Mouse (Mus musculus) E14TG2a.4 (cell line): ENCODE data around the gene Ctnnal1.

Experiments
- H3K27me3 ChIP-seq: 2 replicates; pipeline ENCODE4 v1.6.1; 2014; ENCODE audit warnings: low read length, control low read depth; ENCODE audit not compliant: insufficient read depth
- H3K36me3 ChIP-seq: 2 replicates; pipeline ENCODE4 v1.6.1; 2014; ENCODE audit warnings: low read length, control low read depth; ENCODE audit not compliant: insufficient read depth
- H3K4me1 ChIP-seq: replicated peaks from 2 replicates; pipeline ENCODE4 v1.6.1; 2014; ENCODE audit warnings: low read depth, low read length, control low read depth
- H3K4me3 ChIP-seq: replicated peaks from 2 replicates; pipeline ENCODE4 v1.5.1; 2014; ENCODE audit warnings: mild to moderate bottlenecking, low read length
- H3K9me3 ChIP-seq: 2 replicates; pipeline ENCODE4 v1.6.1; 2014; ENCODE audit warnings: low read length, control low read depth
- CTCF ChIP-seq: conservative IDR thresholded peaks from 2 replicates; pipeline ENCODE4 v1.5.1; 2014; ENCODE audit warnings: low read length
- NANOG ChIP-seq: IDR thresholded peaks from 2 replicates; pipeline ENCODE4 v1.6.1; 2014; ENCODE audit warnings: borderline replicate concordance, low read length, mixed read lengths
- POU5F1 ChIP-seq: IDR thresholded peaks from 2 replicates; pipeline ENCODE4 v1.6.1; 2014; ENCODE audit warnings: low read length, borderline replicate concordance

The Ctnnal1 gene

GRCm38 (mm10) chr4:56867761-56868160 lies 2.8 kb upstream of the Ctnnal1 start:
- H3K4me1 ChIP-seq = peaks cover 25% of the 10 kb centered on the region

DNA sequence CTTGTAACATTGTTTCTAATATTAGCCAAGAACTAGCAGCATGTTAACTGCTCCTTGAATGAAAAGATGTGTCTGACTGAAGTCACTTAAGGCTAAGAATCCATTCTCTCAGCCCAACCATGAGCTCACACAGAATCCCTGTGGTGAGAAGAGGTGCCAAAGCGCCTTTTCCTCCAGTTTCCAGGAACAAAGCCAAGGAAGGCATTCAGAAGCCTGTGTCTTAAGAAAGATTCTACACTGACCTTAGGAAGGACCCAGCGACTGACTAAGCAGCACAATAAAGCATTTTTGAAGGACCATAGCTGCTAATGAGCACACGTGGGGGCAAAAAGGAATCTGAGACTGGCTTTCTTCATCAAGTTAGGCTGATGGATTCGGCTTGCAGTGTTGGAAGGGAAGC lies 983 bp upstream of the Ctnnal1 start:
- TF ChIP-seq CTCF (no peak), POU5F1 (no peak), NANOG (no peak)
- Histone ChIP-seq H3K36me3 (peaks cover 36% of the 10 kb centered on the region), H3K4me1 (peaks cover 39% of the 10 kb centered on the region), H3K4me3 (no peak overlapping the region), H3K9me3 (no peaks in the 10 kb centered on the region), H3K27me3 (peaks cover 3% of the 10 kb centered on the region; the same call in 1 of the 2 replicates)

More at GRCm38 (mm10) chr4:56867761-56868160, 2.8 kb upstream of the Ctnnal1 start:
- H3K4me3 ChIP-seq = no peak overlapping the region
- no peaks in the 10 kb centered on the region for H3K9me3 ChIP-seq
- H3K36me3 ChIP-seq = peaks cover 54% of the 10 kb centered on the region
- TF ChIP-seq CTCF (no peak), NANOG (no peak), POU5F1 (no peak)
- H3K27me3 ChIP-seq = peaks cover 3% of the 10 kb centered on the region; the same call in 1 of the 2 replicates

DNA sequence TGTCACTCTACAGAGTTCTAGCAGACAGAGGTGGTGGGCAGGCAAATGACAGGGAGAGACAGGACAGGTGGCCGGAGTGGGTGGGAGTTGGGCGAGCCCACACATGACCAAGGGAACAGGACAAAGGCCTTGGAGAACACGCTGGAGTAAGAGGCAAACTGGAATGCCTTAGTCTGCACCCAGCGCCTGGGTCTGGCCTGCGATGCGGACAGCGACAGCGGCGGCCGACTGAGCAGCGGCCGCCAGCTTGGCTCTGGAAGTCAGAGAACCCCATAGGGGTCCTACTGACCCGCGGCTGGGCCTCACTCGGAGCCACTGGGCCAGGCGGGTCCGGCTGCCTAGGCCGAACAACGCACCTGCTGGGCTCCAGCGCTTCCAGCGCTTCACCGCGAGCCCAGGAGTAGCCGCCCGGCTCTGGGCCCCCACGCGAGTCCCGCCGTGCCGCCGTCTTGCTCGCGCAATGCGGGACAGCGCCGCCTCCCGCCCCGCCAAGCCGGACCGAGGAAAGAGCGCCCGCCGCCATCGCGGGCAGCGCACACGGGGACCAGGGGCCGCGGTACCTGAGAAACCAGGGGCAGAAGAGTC lies 479 bp downstream of the Ctnnal1 start:
- TF ChIP-seq NANOG (no peak), POU5F1 (no peak), CTCF (no peak)
- peaks cover 3% of the 10 kb centered on the region; the same call in 1 of the 2 replicates for H3K27me3 ChIP-seq
- peaks cover 53% of the 10 kb centered on the region for H3K4me1 ChIP-seq
- peak overlapping the region; percentile 96 for H3K4me3 ChIP-seq
- H3K9me3 ChIP-seq = no peaks in the 10 kb centered on the region
- H3K36me3 ChIP-seq = peaks cover 31% of the 10 kb centered on the region

GRCm38 (mm10) chr4:56864016-56864415 lies 972 bp downstream of the Ctnnal1 start:
- peaks cover 3% of the 10 kb centered on the region; the same call in 1 of the 2 replicates for H3K27me3 ChIP-seq
- H3K4me3 ChIP-seq = peak overlapping the region; percentile 96
- no peaks in the 10 kb centered on the region for H3K9me3 ChIP-seq
- peaks cover 26% of the 10 kb centered on the region for H3K36me3 ChIP-seq
- peaks cover 58% of the 10 kb centered on the region for H3K4me1 ChIP-seq
- TF ChIP-seq NANOG = no peak

- Histone ChIP-seq H3K36me3 (0 out of 2 replicates have a peak, but pooled peaks cover 4% of the 10 kb centered on the region), H3K27me3 (peaks cover 3% of the 10 kb centered on the region; the same call in 1 of the 2 replicates), H3K4me1 (peaks cover 79% of the 10 kb centered on the region), H3K9me3 (no peaks in the 10 kb centered on the region), H3K4me3 (no peak overlapping the region)
- no peak for TF ChIP-seq CTCF
- no peak for TF ChIP-seq NANOG
- TF ChIP-seq POU5F1 = no peak
These were observed 3.4 kb downstream of the Ctnnal1 start for GRCm38 (mm10) chr4:56861551-56861950.

- H3K4me1 ChIP-seq = peaks cover 89% of the 10 kb centered on the region
- H3K4me3 ChIP-seq = peak overlapping the region; percentile 24; the same call in 1 of the 2 replicates
- TF ChIP-seq CTCF (no peak), POU5F1 (no peak), NANOG (peak; percentile 90)
- H3K36me3 ChIP-seq = no peaks in the 10 kb centered on the region
- no peaks in the 10 kb centered on the region for H3K9me3 ChIP-seq
- peaks cover 3% of the 10 kb centered on the region; the same call in 1 of the 2 replicates for H3K27me3 ChIP-seq
These were observed 6.3 kb downstream of the Ctnnal1 start for GRCm38 (mm10) chr4:56858733-56859132.

GRCm38 (mm10) chr4:56856371-56856949 lies 8.5 kb downstream of the Ctnnal1 start:
- no peak for TF ChIP-seq CTCF
- no peak for TF ChIP-seq POU5F1
- TF ChIP-seq NANOG = peak; percentile 37; the same call in 1 of the 2 replicates
- Histone ChIP-seq H3K4me3 (peak overlapping the region; percentile 42), H3K4me1 (peaks cover 86% of the 10 kb centered on the region), H3K9me3 (no peaks in the 10 kb centered on the region), H3K36me3 (no peaks in the 10 kb centered on the region), H3K27me3 (no peaks in the 10 kb centered on the region)

- peaks cover 89% of the 10 kb centered on the region for H3K4me1 ChIP-seq
- H3K27me3 ChIP-seq = no peaks in the 10 kb centered on the region
- no peak for TF ChIP-seq POU5F1
- no peaks in the 10 kb centered on the region for H3K9me3 ChIP-seq
- H3K36me3 ChIP-seq = no peaks in the 10 kb centered on the region
- peak overlapping the region; percentile 42 for H3K4me3 ChIP-seq
These were observed 9.1 kb downstream of the Ctnnal1 start for GRCm38 (mm10) chr4:56855935-56856334.
